Mouse (Mus musculus): Measurements from ENCODE around the gene Plpp4. TPM values are rescaled to one million over a fixed set of nuclear protein-coding genes. Genes with fewer than 3 reads are reported as not detected.
A peak's percentile ranks its signal among the peaks of the same experiment; 100 is the strongest.

The Plpp4 gene
- polyA plus RNA-seq (2015; fragmentation: Nextera tagmentation; extraction: Ambion mirVana): not detected in 2 replicates

DNA sequence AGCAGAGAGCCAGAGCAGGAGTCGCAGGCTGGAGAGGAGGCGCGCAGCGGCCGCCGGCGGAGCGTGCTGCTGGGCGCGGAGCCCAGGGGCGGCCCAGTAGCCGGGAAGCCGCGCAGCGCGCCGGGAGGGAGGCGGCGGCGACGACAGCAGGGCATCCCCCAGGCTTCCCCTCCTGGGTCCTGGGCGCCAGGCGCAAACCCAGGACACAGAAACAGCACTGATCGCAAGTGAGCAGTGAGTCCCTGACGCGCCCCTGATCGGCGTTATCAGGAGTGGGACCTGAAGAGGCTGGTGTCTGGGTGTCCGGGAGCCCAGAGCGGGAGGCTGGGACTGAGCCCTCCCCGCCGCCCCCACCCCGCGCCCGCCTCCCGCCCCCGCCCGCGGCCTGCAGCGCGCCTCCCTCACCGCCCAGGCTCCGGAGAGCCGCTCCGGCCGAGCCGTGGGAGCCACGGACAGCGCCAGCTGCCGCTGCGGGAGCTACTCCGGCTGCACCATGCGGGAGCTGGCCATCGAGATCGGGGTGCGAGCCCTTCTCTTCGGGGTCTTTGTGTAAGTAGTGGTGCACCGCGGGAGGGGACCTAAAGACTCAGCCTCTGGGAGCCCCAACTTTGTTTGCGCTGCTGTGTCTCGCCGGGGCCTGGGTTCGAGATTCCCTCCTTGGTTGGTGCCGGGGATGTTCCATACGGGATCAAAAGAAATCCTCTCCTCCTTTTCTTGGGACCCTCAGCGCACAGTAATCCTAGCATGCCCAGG is at the start of gene Plpp4:
Gene Plpp4 (plus strand): TSS at position 411 of the 753 bp plus-strand sequence.
- no peak within 1 kb of the TSS for H3K9ac ChIP-seq (ENCODE audit: low read depth, low read length)
- no peak within 1 kb of the TSS for H3K27ac ChIP-seq (ENCODE audit: low read length)
- no peak for ATAC-seq (ENCODE audit: low read depth)
- no peaks in the 10 kb centered on the region for H3K36me3 ChIP-seq (ENCODE audit: control insufficient read depth, insufficient read depth)
- 3% methylated on average over 65 of the region's 66 CpGs for WGBS (ENCODE audit: insufficient replicate concordance)
- no peak within 1 kb of the TSS for H3K4me3 ChIP-seq (ENCODE audit: low read depth, low read length)
- 0 out of 2 replicates have a peak within 1 kb of the TSS, but pooled peaks have one; percentile 2 for H3K4me2 ChIP-seq (ENCODE audit: low read depth, low read length)
- H3K4me1 ChIP-seq (ENCODE audit: control insufficient read depth, low read depth, low read length): no peaks in the 10 kb centered on the region
- H3K27me3 ChIP-seq (ENCODE audit: control insufficient read depth, insufficient read depth, low read depth, low read length): peaks cover 17% of the 10 kb centered on the region
- H3K9me3 ChIP-seq (replicated peaks; ENCODE audit: control insufficient read depth, low read length): no peaks in the 10 kb centered on the region

DNA sequence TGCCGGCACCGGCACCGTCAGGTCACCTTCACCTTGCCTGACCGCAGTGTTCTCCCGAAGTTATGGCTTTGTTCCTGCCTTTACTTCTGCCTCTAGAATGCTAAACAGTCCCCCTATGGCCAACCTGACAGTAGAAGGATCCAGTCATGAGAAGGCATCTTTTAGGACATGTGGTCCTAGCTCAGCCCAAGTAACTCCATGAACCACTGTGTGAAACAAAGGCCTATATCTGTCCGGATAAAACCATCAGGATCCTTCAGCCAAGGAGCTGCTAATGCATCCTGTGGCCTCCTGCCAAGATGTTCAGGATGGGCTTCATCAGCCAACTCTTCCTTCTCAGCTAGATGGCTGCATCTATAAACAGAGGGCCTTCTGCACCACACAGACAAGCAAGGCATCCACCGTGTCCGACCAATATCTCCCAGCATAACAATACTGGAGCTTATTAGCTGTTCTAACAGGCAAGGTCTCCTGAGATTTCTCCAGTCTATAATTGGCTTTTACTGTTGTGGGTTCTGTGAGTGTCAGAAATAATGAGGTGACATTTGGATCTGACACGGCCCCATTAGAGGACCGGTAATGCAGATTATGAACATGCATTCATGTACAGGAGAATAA is 40.8 kb upstream of the Plpp4 start:
- no peaks in the 10 kb centered on the region for H3K4me1 ChIP-seq (ENCODE audit: control insufficient read depth, low read depth, low read length)
- H3K9ac ChIP-seq (ENCODE audit: low read depth, low read length): no peak overlapping the region
- no peak overlapping the region for H3K4me2 ChIP-seq (ENCODE audit: low read depth, low read length)
- no peak overlapping the region for H3K4me3 ChIP-seq (ENCODE audit: low read depth, low read length)
- H3K9me3 ChIP-seq (replicated peaks; ENCODE audit: control insufficient read depth, low read length): no peaks in the 10 kb centered on the region
- WGBS (ENCODE audit: insufficient replicate concordance): 75% methylated on average over 10 of the region's 10 CpGs
- no peak for ATAC-seq (ENCODE audit: low read depth)
- no peaks in the 10 kb centered on the region for H3K27me3 ChIP-seq (ENCODE audit: control insufficient read depth, insufficient read depth, low read depth, low read length)
- H3K27ac ChIP-seq (ENCODE audit: low read length): no peak overlapping the region
- no peaks in the 10 kb centered on the region for H3K36me3 ChIP-seq (ENCODE audit: control insufficient read depth, insufficient read depth)

DNA sequence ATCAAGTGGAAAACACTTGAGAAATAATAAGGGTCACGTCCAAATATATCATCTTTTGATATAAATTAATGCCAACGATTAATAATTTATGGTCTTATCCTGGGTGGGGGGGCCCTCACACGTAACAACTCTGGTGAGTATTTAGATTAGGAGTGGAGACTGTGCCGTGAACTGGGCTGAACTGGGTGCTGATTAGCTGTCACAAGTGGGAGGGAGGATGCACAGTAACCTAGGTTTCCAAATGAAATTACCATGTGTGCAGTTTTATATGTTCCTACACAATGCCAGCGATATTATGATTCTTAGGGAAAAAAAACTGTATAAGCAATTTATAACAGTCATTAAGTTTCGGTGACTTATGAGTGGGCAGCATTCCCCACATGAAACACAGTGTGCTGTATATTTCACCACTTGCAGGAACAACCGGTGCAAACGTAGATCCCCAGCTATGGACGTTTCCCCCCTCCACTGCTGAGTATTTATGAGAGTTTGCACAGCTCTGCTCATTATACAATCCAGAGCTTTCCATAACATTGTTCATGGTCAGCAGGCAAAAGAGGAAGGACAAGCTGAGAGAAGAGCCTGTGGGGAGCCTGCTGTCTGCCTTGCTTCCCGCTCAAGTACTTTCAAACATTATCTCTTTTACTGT is 40.2 kb upstream of the Plpp4 start:
- Histone ChIP-seq H3K4me1 (ENCODE audit: control insufficient read depth, low read depth, low read length) (no peaks in the 10 kb centered on the region), H3K36me3 (ENCODE audit: control insufficient read depth, insufficient read depth) (no peaks in the 10 kb centered on the region), H3K4me3 (ENCODE audit: low read depth, low read length) (no peak overlapping the region), H3K9me3 (replicated peaks; ENCODE audit: control insufficient read depth, low read length) (no peaks in the 10 kb centered on the region), H3K27me3 (ENCODE audit: control insufficient read depth, insufficient read depth, low read depth, low read length) (no peaks in the 10 kb centered on the region), H3K4me2 (ENCODE audit: low read depth, low read length) (no peak overlapping the region), H3K27ac (ENCODE audit: low read length) (no peak overlapping the region), H3K9ac (ENCODE audit: low read depth, low read length) (no peak overlapping the region)
- WGBS (ENCODE audit: insufficient replicate concordance): 61% methylated on average over 10 of the region's 10 CpGs
- ATAC-seq (ENCODE audit: low read depth): no peak

DNA sequence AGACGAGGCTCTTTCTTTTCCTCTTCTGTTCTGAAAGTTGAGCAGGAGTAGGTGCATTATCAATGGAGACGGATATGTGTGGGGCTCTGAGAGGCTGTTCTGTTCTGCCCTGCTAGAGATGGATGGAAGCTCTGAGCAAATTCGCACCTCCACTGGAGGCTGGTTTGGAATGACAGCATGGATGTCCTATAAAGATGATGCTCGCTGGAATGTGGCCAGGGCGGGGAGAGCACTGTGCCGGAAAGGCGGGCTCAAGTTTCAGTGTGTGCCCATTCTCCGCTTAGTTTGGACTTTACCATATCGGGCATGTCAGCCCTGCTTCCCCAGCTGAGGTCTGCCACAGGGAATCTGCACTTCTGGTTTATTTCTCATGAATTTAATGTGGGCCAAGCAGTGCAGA is 35.9 kb upstream of the Plpp4 start:
- H3K4me3 ChIP-seq (ENCODE audit: low read depth, low read length): no peak overlapping the region
- H3K4me2 ChIP-seq (ENCODE audit: low read depth, low read length): no peak overlapping the region
- 63% methylated on average over 9 of the region's 9 CpGs for WGBS (ENCODE audit: insufficient replicate concordance)
- H3K27me3 ChIP-seq (ENCODE audit: control insufficient read depth, insufficient read depth, low read depth, low read length): no peaks in the 10 kb centered on the region
- H3K36me3 ChIP-seq (ENCODE audit: control insufficient read depth, insufficient read depth): no peaks in the 10 kb centered on the region
- no peak overlapping the region for H3K9ac ChIP-seq (ENCODE audit: low read depth, low read length)
- H3K9me3 ChIP-seq (replicated peaks; ENCODE audit: control insufficient read depth, low read length): no peaks in the 10 kb centered on the region
- no peak for ATAC-seq (ENCODE audit: low read depth)
- H3K4me1 ChIP-seq (ENCODE audit: control insufficient read depth, low read depth, low read length): no peaks in the 10 kb centered on the region
- no peak overlapping the region for H3K27ac ChIP-seq (ENCODE audit: low read length)

DNA sequence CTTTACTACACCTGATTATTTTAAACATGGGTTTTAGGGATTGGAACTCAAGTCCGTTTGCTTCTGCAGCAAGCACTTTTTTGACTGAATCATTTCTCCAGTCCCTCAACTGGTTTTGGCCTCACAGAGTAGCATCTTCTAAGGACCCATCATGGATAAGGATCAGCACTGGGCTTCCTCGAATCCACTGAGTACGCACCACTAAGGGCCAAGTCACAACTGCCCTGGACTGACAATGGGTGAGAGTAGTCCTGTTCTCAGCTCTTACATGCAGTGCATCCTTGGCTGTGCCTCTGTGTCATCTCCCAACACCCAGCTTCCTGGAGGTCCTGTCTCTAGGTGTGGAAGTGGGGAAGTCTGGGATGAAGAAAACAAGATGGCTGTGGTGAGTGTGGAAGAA is 35.2 kb upstream of the Plpp4 start:
- no peak overlapping the region for H3K4me3 ChIP-seq (ENCODE audit: low read depth, low read length)
- 60% methylated on average over 3 of the region's 3 CpGs for WGBS (ENCODE audit: insufficient replicate concordance)

DNA sequence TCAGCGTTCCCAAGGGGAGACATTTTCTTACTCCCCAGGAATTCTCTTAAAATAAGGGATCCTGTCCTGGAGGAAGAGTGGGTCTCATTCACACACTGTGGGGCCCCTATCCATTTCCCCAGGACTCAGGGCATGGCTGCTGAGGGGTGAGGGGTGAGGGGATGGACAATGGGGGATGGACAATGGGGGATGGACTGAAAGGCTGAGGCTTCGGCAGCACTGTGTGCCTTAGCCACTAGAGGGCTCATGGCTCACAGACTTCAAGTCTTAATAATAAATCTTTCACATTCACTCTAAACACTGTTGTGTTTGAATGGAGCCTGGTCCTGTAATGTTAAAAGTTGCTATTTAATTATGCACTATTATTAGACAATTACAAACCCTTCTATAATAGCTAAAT is 21.4 kb upstream of the Plpp4 start:
- 39% methylated on average over 2 of the region's 2 CpGs for WGBS (ENCODE audit: insufficient replicate concordance)

More for the DNA sequence above, 35.2 kb upstream of the Plpp4 start:
- H3K27ac ChIP-seq (ENCODE audit: low read length): no peak overlapping the region
- no peaks in the 10 kb centered on the region for H3K27me3 ChIP-seq (ENCODE audit: control insufficient read depth, insufficient read depth, low read depth, low read length)
- H3K4me1 ChIP-seq (ENCODE audit: control insufficient read depth, low read depth, low read length): no peaks in the 10 kb centered on the region
- H3K9ac ChIP-seq (ENCODE audit: low read depth, low read length): no peak overlapping the region
- H3K9me3 ChIP-seq (replicated peaks; ENCODE audit: control insufficient read depth, low read length): no peaks in the 10 kb centered on the region
- no peaks in the 10 kb centered on the region for H3K36me3 ChIP-seq (ENCODE audit: control insufficient read depth, insufficient read depth)
- H3K4me2 ChIP-seq (ENCODE audit: low read depth, low read length): no peak overlapping the region
- ATAC-seq (ENCODE audit: low read depth): no peak

DNA sequence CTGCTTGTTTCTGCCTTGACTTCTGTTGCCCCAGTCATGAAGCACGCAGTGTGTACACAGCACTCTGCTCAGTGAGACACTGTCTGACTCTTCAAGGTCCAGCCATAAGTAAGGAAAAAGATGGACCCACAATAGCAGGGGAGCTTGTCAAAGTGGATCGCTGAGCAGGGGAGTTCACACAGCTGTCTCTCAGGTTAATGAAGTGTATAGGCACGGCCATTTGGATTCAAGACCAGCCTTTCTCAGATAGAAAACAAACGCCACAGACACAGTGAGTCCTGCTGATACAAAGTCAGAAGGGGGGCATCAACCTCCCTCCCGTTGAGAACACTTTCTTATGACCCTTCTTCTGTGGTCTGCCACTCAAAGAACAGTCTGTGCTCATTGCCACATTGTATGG is 20.8 kb upstream of the Plpp4 start:
- ATAC-seq (ENCODE audit: low read depth): no peak
- 50% methylated on average over 5 of the region's 5 CpGs for WGBS (ENCODE audit: insufficient replicate concordance)
- H3K36me3 ChIP-seq (ENCODE audit: control insufficient read depth, insufficient read depth): no peaks in the 10 kb centered on the region
- H3K4me2 ChIP-seq (ENCODE audit: low read depth, low read length): no peak overlapping the region
- no peaks in the 10 kb centered on the region for H3K27me3 ChIP-seq (ENCODE audit: control insufficient read depth, insufficient read depth, low read depth, low read length)
- H3K4me1 ChIP-seq (ENCODE audit: control insufficient read depth, low read depth, low read length): no peaks in the 10 kb centered on the region
- no peaks in the 10 kb centered on the region for H3K9me3 ChIP-seq (replicated peaks; ENCODE audit: control insufficient read depth, low read length)
- no peak overlapping the region for H3K9ac ChIP-seq (ENCODE audit: low read depth, low read length)
- H3K27ac ChIP-seq (ENCODE audit: low read length): no peak overlapping the region
- no peak overlapping the region for H3K4me3 ChIP-seq (ENCODE audit: low read depth, low read length)

More for the DNA sequence above, 21.4 kb upstream of the Plpp4 start:
- ATAC-seq (ENCODE audit: low read depth): no peak
- Histone ChIP-seq H3K36me3 (ENCODE audit: control insufficient read depth, insufficient read depth) (no peaks in the 10 kb centered on the region), H3K4me2 (ENCODE audit: low read depth, low read length) (no peak overlapping the region), H3K4me1 (ENCODE audit: control insufficient read depth, low read depth, low read length) (no peaks in the 10 kb centered on the region), H3K9ac (ENCODE audit: low read depth, low read length) (no peak overlapping the region), H3K9me3 (replicated peaks; ENCODE audit: control insufficient read depth, low read length) (no peaks in the 10 kb centered on the region), H3K27me3 (ENCODE audit: control insufficient read depth, insufficient read depth, low read depth, low read length) (no peaks in the 10 kb centered on the region), H3K4me3 (ENCODE audit: low read depth, low read length) (no peak overlapping the region), H3K27ac (ENCODE audit: low read length) (no peak overlapping the region)

DNA sequence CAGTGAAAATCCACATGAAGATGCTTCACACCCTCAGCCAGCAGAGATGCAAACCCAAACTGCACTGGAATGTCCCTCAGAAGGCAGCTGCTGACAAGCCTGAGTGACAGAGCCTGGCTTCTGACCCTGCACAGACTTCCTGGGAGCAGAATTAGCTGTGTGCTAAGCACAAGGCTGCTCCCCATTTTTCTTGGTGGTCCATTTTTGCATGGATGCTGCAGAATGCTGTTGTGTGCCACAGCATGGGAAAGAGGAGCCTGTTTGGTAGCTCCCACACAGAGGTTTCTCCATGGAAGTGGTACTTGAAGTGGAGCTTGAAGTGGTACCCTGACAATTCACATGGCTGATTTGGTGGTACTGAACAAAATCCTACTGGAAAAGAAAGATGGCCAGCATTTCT is 5.8 kb upstream of the Plpp4 start:
- no peak overlapping the region for H3K4me2 ChIP-seq (ENCODE audit: low read depth, low read length)
- no peaks in the 10 kb centered on the region for H3K4me1 ChIP-seq (ENCODE audit: control insufficient read depth, low read depth, low read length)
- ATAC-seq (ENCODE audit: low read depth): no peak
- no peaks in the 10 kb centered on the region for H3K27me3 ChIP-seq (ENCODE audit: control insufficient read depth, insufficient read depth, low read depth, low read length)
- no peaks in the 10 kb centered on the region for H3K9me3 ChIP-seq (replicated peaks; ENCODE audit: control insufficient read depth, low read length)
- no peak overlapping the region for H3K9ac ChIP-seq (ENCODE audit: low read depth, low read length)
- no peak overlapping the region for H3K4me3 ChIP-seq (ENCODE audit: low read depth, low read length)
- no peaks in the 10 kb centered on the region for H3K36me3 ChIP-seq (ENCODE audit: control insufficient read depth, insufficient read depth)
- no peak overlapping the region for H3K27ac ChIP-seq (ENCODE audit: low read length)

DNA sequence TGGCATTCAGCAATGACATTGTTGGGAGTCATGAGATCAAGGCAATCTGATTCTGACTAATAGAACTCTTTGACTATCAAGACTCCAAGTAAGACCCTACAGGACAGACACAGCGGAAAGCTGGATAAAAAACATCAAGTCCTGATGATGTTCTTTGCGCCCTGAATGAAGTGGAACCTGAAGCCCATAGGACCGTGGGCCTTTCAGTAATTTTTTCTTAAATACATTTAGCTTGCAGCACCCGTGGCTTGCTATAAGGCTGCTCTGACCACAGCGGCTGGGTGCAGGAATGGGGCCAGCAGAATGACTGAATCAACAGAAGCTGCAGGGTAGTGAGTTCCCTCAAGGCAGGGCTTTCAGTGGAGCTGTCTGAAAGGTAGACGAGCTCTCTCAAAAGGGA is 3.4 kb upstream of the Plpp4 start:
- Histone ChIP-seq H3K4me1 (ENCODE audit: control insufficient read depth, low read depth, low read length) (no peaks in the 10 kb centered on the region), H3K9ac (ENCODE audit: low read depth, low read length) (no peak overlapping the region), H3K4me2 (ENCODE audit: low read depth, low read length) (no peak overlapping the region), H3K9me3 (replicated peaks; ENCODE audit: control insufficient read depth, low read length) (no peaks in the 10 kb centered on the region), H3K27ac (ENCODE audit: low read length) (no peak overlapping the region), H3K36me3 (ENCODE audit: control insufficient read depth, insufficient read depth) (no peaks in the 10 kb centered on the region), H3K4me3 (ENCODE audit: low read depth, low read length) (no peak overlapping the region), H3K27me3 (ENCODE audit: control insufficient read depth, insufficient read depth, low read depth, low read length) (peaks cover 17% of the 10 kb centered on the region)
- no peak for ATAC-seq (ENCODE audit: low read depth)
- WGBS (ENCODE audit: insufficient replicate concordance): 60% methylated on average over 6 of the region's 6 CpGs

Data from liver, embryonic 16.5 days (tissue).